Mouse (Mus musculus) lung, postnatal 0 days (tissue): ENCODE measurements at regions not wholly inside any gene's neighbourhood (a gene's known extent, or its start where the extent isn't known, plus 50 kb on each side); places are given as distances from the start of the nearest gene placed in this dataset.

Source experiments
- CTCF ChIP-seq: IDR thresholded peaks from 2 replicates; pipeline ENCODE4 v1.5.1; 2016; ENCODE audit warnings: antibody characterized with exemption, mild to moderate bottlenecking
- EP300 ChIP-seq: IDR thresholded peaks from 2 replicates; pipeline ENCODE4 v1.6.1; 2016; ENCODE audit warnings: antibody characterized with exemption, mild to moderate bottlenecking, control low read depth

DNA sequence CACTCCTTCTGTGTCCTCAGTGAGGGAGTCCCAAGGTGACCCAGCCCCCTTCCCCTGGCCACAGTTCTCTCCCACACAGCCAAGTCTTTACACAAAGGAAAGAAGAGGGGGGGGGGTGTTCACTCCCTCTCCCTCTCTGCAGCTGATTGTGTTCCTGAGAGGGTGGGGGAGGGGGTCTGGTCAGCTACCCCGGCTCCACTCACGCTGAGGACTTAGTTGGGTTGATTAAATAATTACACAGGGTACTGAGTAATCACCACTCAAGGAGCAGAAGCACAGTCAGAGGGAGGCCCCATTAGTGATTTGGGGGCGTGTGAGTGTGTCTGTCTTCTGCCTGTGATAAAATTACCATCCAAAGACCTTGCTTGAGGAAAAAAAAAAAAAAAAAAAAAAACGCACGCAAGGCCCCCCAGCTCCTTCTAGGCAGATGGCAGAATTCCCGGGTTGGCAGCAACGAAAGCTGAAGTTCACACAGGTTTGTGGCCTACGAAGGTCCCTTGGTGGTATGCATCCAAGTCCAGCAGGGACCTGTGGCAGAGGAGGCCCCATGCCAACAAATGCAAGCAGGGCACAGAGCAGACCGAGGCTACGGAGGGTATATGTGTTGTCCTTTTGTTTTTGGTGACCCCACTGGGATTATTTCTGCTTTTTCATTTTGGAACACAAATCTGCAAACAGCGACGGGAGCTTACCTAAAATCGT is 55.3 kb upstream of the Top1 start:
- TF ChIP-seq CTCF (no peak), EP300 (no peak)
